Mouse (Mus musculus): Measurements from ENCODE around the gene Apobec3. TPM values are rescaled to one million over a fixed set of nuclear protein-coding genes. Genes with fewer than 3 reads are reported as not detected.
"Not testable (repeated sequence)": the region's sequence is repeated elsewhere in the genome, so short reads cannot be mapped to it uniquely, and the experiment has no call there.

Apobec3 gene
- total RNA-seq, 1 experiment from 2014 or later = 25.0 TPM

GRCm38 (mm10) chr15:79895221-79896079 is 4.0 kb downstream of the Apobec3 start:
- DNase-seq = not testable (repeated sequence)

GRCm38 (mm10) chr15:79896080-79896725 is 4.7 kb downstream of the Apobec3 start:
- DNase-seq = no peak

- no peak for DNase-seq
These were observed 7.5 kb downstream of the Apobec3 start for GRCm38 (mm10) chr15:79898988-79899387.

- DNase-seq = no peak
These were observed 8.5 kb downstream of the Apobec3 start for GRCm38 (mm10) chr15:79899828-79900510.

- DNase-seq = no peak
These were observed 9.3 kb downstream of the Apobec3 start for GRCm38 (mm10) chr15:79900751-79901150.

- no peak for DNase-seq
These were observed 9.9 kb downstream of the Apobec3 start for GRCm38 (mm10) chr15:79901399-79901798.

GRCm38 (mm10) chr15:79903081-79903480 is 11.6 kb downstream of the Apobec3 start:
- DNase-seq = not testable (repeated sequence)

GRCm38 (mm10) chr15:79903963-79904362 is 12.5 kb downstream of the Apobec3 start:
- DNase-seq = no peak

GRCm38 (mm10) chr15:79904678-79905077 is 13.2 kb downstream of the Apobec3 start:
- DNase-seq = not testable (repeated sequence)

GRCm38 (mm10) chr15:79905211-79905610 is 13.8 kb downstream of the Apobec3 start:
- no peak for DNase-seq

- DNase-seq = no peak
These were observed 15.4 kb downstream of the Apobec3 start for GRCm38 (mm10) chr15:79906855-79907254.

- not testable (repeated sequence) for DNase-seq
These were observed 17.5 kb downstream of the Apobec3 start for GRCm38 (mm10) chr15:79909006-79909405.

GRCm38 (mm10) chr15:79910812-79911211 is 19.4 kb downstream of the Apobec3 start:
- DNase-seq = not testable (repeated sequence)

- DNase-seq = no peak
These were observed 19.9 kb downstream of the Apobec3 start for GRCm38 (mm10) chr15:79911339-79911738.

GRCm38 (mm10) chr15:79913761-79914346 is 22.4 kb downstream of the Apobec3 start:
- no peak for DNase-seq

GRCm38 (mm10) chr15:79914357-79914756 is 22.9 kb downstream of the Apobec3 start:
- no peak for DNase-seq

- no peak for DNase-seq
These were observed 24.7 kb downstream of the Apobec3 start for GRCm38 (mm10) chr15:79916150-79916549.

- no peak for DNase-seq
These were observed 25.8 kb downstream of the Apobec3 start for GRCm38 (mm10) chr15:79917111-79917720.

GRCm38 (mm10) chr15:79918485-79918884 is 27.0 kb downstream of the Apobec3 start:
- DNase-seq = no peak

GRCm38 (mm10) chr15:79919787-79920186 is 28.3 kb downstream of the Apobec3 start:
- no peak for DNase-seq

GRCm38 (mm10) chr15:79926856-79927416 is 35.5 kb downstream of the Apobec3 start:
- no peak for DNase-seq

All from adrenal gland, postnatal 25 days (tissue).